Mouse (Mus musculus): Measurements from ENCODE around the gene Slit3. TPM values are rescaled to one million over a fixed set of nuclear protein-coding genes. Genes with fewer than 3 reads are reported as not detected.

Gene Slit3
- polyA plus RNA-seq, 1 experiment from 2014 or later = 4.5 TPM

DNA sequence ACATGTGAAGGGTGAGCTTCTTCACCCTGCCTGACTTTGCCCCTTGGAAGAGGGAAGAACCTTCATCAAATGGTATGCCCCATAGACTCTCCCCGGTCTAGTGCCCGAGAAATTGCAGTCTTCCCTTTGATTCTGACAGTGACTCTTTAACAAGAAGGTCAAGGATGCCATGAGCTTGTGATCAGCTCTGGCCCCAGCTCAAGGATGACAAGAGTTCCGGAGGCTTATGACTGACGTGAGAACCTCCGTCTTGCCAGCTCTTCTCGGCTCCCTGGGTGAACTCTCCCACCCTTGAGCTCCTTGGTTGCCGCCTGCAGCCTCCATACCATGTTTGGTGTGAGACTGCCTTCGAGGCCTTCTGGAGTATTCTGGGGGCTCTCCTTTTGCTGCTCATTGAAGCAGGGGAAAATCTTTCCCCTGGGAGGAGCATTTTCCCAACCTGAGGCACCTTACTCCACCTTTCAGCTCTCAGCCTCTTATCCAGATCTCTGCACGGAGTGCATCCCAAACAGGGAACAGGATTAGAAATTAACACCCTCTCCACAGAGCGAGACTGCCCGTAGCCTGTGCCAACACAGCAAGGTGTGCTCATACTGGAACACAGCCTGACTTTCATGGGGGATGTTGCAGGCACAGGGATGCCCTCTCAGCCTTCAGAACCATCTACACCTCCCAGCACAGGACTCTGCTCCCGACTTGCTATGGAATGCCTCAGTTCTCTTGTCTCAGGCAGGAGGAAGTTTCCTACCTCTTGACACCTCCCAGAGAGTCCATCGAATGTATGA is 224.9 kb downstream of the Slit3 start:
- no peak overlapping the region for H3K4me2 ChIP-seq (ENCODE audit: low read length)
- H3K36me3 ChIP-seq (ENCODE audit: control insufficient read depth, insufficient read depth, low read length) = no peaks in the 10 kb centered on the region
- H3K4me1 ChIP-seq (ENCODE audit: control insufficient read depth, insufficient read depth, low read length) = peaks cover 7% of the 10 kb centered on the region; the same call in 1 of the 2 replicates
- no peak overlapping the region for H3K4me3 ChIP-seq (ENCODE audit: low read depth, low read length)
- peaks cover 8% of the 10 kb centered on the region for H3K27me3 ChIP-seq (ENCODE audit: control insufficient read depth, insufficient read depth, low read depth, low read length)
- no peak for ATAC-seq
- WGBS = 85% methylated on average over 13 of the region's 13 CpGs
- no peaks in the 10 kb centered on the region for H3K9me3 ChIP-seq (replicated peaks; ENCODE audit: control insufficient read depth, low read length, poor library complexity, severe bottlenecking)
- no peak overlapping the region for H3K27ac ChIP-seq (ENCODE audit: low read length)
- H3K9ac ChIP-seq (ENCODE audit: low read depth, low read length) = no peak overlapping the region

DNA sequence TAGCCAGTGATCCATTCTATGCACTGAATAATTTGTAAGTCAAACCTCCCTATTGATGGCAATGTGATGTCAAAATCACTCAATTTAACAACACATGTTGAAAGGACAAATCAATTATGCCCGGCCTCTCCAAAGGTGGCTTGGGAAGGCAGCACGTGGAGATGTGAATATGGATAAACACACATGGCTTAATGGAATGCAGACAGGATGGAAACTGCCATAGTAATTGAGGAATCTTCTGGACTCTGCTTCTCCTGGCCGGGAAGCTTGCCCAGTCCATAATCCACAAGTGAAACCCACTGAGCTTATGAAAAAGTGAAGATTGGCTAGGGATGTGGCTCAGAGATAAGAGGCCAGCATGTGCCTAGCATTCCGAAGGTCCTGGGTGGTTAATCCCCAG is 227.1 kb downstream of the Slit3 start:
- no peak overlapping the region for H3K4me2 ChIP-seq (ENCODE audit: low read length)
- no peak overlapping the region for H3K27ac ChIP-seq (ENCODE audit: low read length)
- peaks cover 7% of the 10 kb centered on the region; the same call in 1 of the 2 replicates for H3K4me1 ChIP-seq (ENCODE audit: control insufficient read depth, insufficient read depth, low read length)
- H3K27me3 ChIP-seq (ENCODE audit: control insufficient read depth, insufficient read depth, low read depth, low read length) = peaks cover 14% of the 10 kb centered on the region
- H3K9me3 ChIP-seq (replicated peaks; ENCODE audit: control insufficient read depth, low read length, poor library complexity, severe bottlenecking) = no peaks in the 10 kb centered on the region
- ATAC-seq = no peak
- no peak overlapping the region for H3K4me3 ChIP-seq (ENCODE audit: low read depth, low read length)
- H3K9ac ChIP-seq (ENCODE audit: low read depth, low read length) = no peak overlapping the region
- H3K36me3 ChIP-seq (ENCODE audit: control insufficient read depth, insufficient read depth, low read length) = no peaks in the 10 kb centered on the region
- WGBS = 23% methylated on average over 4 of the region's 4 CpGs

DNA sequence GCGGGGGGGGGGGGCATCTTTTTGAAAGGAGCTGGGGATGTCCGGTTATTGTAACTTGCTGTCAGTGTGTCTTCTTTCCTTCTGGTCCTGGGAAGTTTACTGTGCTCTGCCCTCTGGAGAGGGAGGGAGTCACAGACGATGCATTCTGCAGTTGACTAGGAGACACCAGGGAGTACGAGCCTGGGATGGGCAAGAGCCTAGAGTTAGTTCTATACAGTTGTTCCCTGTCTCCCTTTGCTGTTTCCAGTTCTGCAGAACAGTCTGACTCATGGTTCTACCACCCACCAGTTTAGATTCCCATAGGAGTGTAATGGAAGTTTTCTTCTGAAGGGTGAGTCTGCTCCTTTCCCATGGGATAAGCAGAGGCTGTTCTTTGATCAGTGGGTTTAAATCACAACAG is 229.9 kb downstream of the Slit3 start:
- H3K9me3 ChIP-seq (replicated peaks; ENCODE audit: control insufficient read depth, low read length, poor library complexity, severe bottlenecking) = no peaks in the 10 kb centered on the region
- H3K27ac ChIP-seq (ENCODE audit: low read length) = no peak overlapping the region
- H3K36me3 ChIP-seq (ENCODE audit: control insufficient read depth, insufficient read depth, low read length) = no peaks in the 10 kb centered on the region
- WGBS = 13% methylated on average over 4 of the region's 4 CpGs
- peaks cover 10% of the 10 kb centered on the region for H3K27me3 ChIP-seq (ENCODE audit: control insufficient read depth, insufficient read depth, low read depth, low read length)
- H3K9ac ChIP-seq (ENCODE audit: low read depth, low read length) = no peak overlapping the region
- no peak overlapping the region for H3K4me3 ChIP-seq (ENCODE audit: low read depth, low read length)
- no peak for ATAC-seq
- H3K4me2 ChIP-seq (ENCODE audit: low read length) = no peak overlapping the region
- peaks cover 7% of the 10 kb centered on the region; the same call in 1 of the 2 replicates for H3K4me1 ChIP-seq (ENCODE audit: control insufficient read depth, insufficient read depth, low read length)

DNA sequence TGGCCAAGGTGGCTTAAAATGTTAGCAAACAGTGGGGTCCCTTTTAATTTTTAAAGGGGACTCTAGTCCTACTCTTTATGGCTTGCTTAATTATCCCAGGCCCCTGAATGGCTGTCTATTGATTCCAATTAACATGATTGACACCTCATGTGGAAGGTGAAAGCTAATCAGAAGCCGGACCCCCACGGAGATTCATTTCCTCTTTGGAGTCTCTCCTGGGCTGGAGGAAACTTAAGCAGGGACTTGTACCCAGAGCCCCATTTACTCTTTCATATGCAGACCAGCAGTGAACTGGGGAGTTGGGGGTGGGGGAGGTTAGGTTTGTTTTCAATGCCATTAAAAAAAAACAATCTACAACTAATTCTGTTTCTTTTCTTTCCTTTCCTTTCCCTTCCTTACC is 230.4 kb downstream of the Slit3 start:
- H3K9ac ChIP-seq (ENCODE audit: low read depth, low read length) = no peak overlapping the region
- no peaks in the 10 kb centered on the region for H3K36me3 ChIP-seq (ENCODE audit: control insufficient read depth, insufficient read depth, low read length)
- peaks cover 8% of the 10 kb centered on the region for H3K27me3 ChIP-seq (ENCODE audit: control insufficient read depth, insufficient read depth, low read depth, low read length)
- no peaks in the 10 kb centered on the region for H3K9me3 ChIP-seq (replicated peaks; ENCODE audit: control insufficient read depth, low read length, poor library complexity, severe bottlenecking)
- no peak overlapping the region for H3K4me3 ChIP-seq (ENCODE audit: low read depth, low read length)
- H3K4me1 ChIP-seq (ENCODE audit: control insufficient read depth, insufficient read depth, low read length) = peaks cover 7% of the 10 kb centered on the region; the same call in 1 of the 2 replicates
- no peak overlapping the region for H3K27ac ChIP-seq (ENCODE audit: low read length)
- 10% methylated on average over 2 of the region's 2 CpGs for WGBS
- no peak for ATAC-seq
- H3K4me2 ChIP-seq (ENCODE audit: low read length) = no peak overlapping the region

DNA sequence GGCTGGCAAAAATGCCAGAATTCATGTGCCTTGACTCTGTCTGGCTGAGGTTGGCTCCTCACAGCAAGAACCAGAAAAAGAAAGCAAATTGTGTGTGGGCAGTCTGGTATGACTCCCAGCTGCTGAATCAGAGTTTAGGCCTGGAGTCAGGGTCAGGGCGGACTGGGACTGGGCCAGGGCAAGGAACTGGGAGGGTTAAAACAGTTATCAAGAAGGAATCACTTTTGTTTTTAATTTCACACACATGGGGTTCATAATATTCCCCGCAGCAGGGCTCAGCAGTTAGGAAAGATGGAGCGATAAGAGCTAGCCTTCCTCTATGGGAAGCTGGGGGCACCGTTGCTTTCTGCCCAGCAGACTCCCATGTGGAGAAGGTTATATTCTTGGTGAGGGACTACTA is 234.8 kb downstream of the Slit3 start:
- WGBS = 84% methylated on average over 4 of the region's 4 CpGs
- Histone ChIP-seq H3K36me3 (ENCODE audit: control insufficient read depth, insufficient read depth, low read length) (no peaks in the 10 kb centered on the region), H3K9me3 (replicated peaks; ENCODE audit: control insufficient read depth, low read length, poor library complexity, severe bottlenecking) (peaks cover 3% of the 10 kb centered on the region; the same call in 1 of the 2 replicates), H3K27me3 (ENCODE audit: control insufficient read depth, insufficient read depth, low read depth, low read length) (peaks cover 20% of the 10 kb centered on the region), H3K4me2 (ENCODE audit: low read length) (no peak overlapping the region), H3K27ac (ENCODE audit: low read length) (no peak overlapping the region), H3K4me3 (ENCODE audit: low read depth, low read length) (no peak overlapping the region), H3K4me1 (ENCODE audit: control insufficient read depth, insufficient read depth, low read length) (no peaks in the 10 kb centered on the region), H3K9ac (ENCODE audit: low read depth, low read length) (no peak overlapping the region)
- ATAC-seq = no peak

DNA sequence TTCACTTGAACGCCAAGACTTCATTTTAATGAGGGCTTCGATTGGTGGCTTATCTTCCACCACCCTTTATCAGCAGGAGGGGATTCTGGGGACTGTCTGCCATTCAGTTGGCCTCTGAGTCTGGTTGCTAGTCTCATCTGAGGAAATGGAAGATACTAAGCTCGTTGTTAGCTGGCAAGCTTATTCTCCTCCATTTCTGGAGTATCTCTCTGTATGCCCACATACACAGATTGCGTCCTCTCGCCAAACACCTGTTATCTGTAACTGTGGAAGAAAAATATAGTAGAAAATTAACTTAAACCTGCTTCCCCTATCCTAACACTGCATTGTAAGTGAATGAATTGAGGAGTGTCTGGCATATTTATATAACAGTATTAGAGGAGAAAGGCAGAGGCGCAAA is 240.0 kb downstream of the Slit3 start:
- 88% methylated on average over 6 of the region's 6 CpGs for WGBS
- peaks cover 3% of the 10 kb centered on the region; the same call in 1 of the 2 replicates for H3K9me3 ChIP-seq (replicated peaks; ENCODE audit: control insufficient read depth, low read length, poor library complexity, severe bottlenecking)
- H3K4me2 ChIP-seq (ENCODE audit: low read length) = no peak overlapping the region
- no peak overlapping the region for H3K27ac ChIP-seq (ENCODE audit: low read length)
- H3K4me3 ChIP-seq (ENCODE audit: low read depth, low read length) = no peak overlapping the region
- H3K36me3 ChIP-seq (ENCODE audit: control insufficient read depth, insufficient read depth, low read length) = no peaks in the 10 kb centered on the region
- no peak for ATAC-seq
- no peak overlapping the region for H3K9ac ChIP-seq (ENCODE audit: low read depth, low read length)
- peaks cover 45% of the 10 kb centered on the region for H3K27me3 ChIP-seq (ENCODE audit: control insufficient read depth, insufficient read depth, low read depth, low read length)
- H3K4me1 ChIP-seq (ENCODE audit: control insufficient read depth, insufficient read depth, low read length) = no peaks in the 10 kb centered on the region

DNA sequence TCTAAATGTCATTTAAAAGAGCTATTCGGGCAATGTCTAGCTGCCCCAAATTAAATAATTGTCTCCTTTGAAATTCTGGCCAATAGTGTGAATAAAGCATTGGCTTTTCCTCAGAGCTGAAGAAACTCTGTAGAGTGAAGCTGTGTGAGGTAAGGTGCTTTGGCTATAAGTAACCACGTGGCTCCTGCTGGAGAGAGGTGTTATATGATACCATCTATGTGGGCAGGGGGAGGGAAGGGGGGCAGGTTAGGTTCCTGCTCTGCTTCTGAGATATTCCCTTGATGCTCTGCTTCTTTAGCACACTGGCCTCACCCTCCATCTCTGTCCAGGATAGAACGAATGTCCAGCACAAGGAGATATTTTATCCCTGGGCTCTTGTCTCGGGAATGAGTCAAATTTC is 242.0 kb downstream of the Slit3 start:
- 58% methylated on average over 4 of the region's 4 CpGs for WGBS
- Histone ChIP-seq H3K36me3 (ENCODE audit: control insufficient read depth, insufficient read depth, low read length) (no peaks in the 10 kb centered on the region), H3K4me3 (ENCODE audit: low read depth, low read length) (no peak overlapping the region), H3K27me3 (ENCODE audit: control insufficient read depth, insufficient read depth, low read depth, low read length) (peaks cover 58% of the 10 kb centered on the region), H3K4me2 (ENCODE audit: low read length) (no peak overlapping the region), H3K9ac (ENCODE audit: low read depth, low read length) (no peak overlapping the region), H3K27ac (ENCODE audit: low read length) (no peak overlapping the region), H3K4me1 (ENCODE audit: control insufficient read depth, insufficient read depth, low read length) (no peaks in the 10 kb centered on the region), H3K9me3 (replicated peaks; ENCODE audit: control insufficient read depth, low read length, poor library complexity, severe bottlenecking) (peaks cover 3% of the 10 kb centered on the region; the same call in 1 of the 2 replicates)
- no peak for ATAC-seq

DNA sequence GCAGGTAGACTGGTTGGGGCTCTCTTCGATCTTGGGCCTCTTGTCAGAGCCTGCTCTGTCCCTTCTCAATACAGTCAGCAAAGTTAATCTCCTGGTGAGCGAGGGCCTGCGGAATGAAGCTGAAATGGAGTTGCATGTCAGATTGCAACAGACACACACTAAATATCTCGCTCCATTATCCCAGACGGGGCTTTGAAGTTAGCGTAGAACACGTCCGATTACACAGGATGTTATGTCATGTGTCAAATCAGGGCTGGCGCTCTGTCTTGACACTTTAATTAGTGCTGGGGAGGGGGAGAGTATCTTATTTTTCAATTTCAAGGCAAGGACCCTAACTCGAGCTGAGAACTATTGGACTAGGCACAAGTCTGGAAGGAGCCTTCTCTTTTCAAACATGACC is 243.4 kb downstream of the Slit3 start:
- H3K27me3 ChIP-seq (ENCODE audit: control insufficient read depth, insufficient read depth, low read depth, low read length) = peaks cover 56% of the 10 kb centered on the region
- H3K4me3 ChIP-seq (ENCODE audit: low read depth, low read length) = no peak overlapping the region
- WGBS = 45% methylated on average over 10 of the region's 10 CpGs
- H3K9ac ChIP-seq (ENCODE audit: low read depth, low read length) = no peak overlapping the region
- H3K9me3 ChIP-seq (replicated peaks; ENCODE audit: control insufficient read depth, low read length, poor library complexity, severe bottlenecking) = peaks cover 2% of the 10 kb centered on the region; the same call in 1 of the 2 replicates
- ATAC-seq = no peak
- H3K36me3 ChIP-seq (ENCODE audit: control insufficient read depth, insufficient read depth, low read length) = no peaks in the 10 kb centered on the region
- no peak overlapping the region for H3K27ac ChIP-seq (ENCODE audit: low read length)
- no peaks in the 10 kb centered on the region for H3K4me1 ChIP-seq (ENCODE audit: control insufficient read depth, insufficient read depth, low read length)
- H3K4me2 ChIP-seq (ENCODE audit: low read length) = no peak overlapping the region

DNA sequence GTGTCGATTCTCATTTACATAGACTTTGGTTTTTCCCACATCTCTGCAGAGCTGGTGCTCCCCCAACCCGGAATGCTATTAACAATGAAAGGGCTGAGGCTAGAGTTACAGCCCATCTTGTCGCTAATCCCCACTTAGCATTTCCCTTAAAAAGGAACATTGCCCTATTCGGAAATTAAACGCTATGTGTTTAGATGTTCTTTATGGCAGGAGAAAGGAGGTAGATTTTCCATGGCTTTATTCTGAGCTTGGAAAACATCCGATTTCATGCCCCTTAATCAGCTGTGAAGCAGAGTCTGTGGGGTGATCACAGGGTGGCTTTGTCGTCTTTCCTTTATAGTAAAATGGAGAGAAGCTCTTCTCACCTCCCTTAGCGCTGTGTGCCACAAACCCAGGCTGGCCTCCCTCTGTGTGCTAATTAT is 244.5 kb downstream of the Slit3 start:
- H3K27ac ChIP-seq (ENCODE audit: low read length) = no peak overlapping the region
- no peak overlapping the region for H3K4me3 ChIP-seq (ENCODE audit: low read depth, low read length)
- H3K36me3 ChIP-seq (ENCODE audit: control insufficient read depth, insufficient read depth, low read length) = no peaks in the 10 kb centered on the region
- ATAC-seq = peak; percentile 52; the same call in 1 of the 2 replicates
- H3K27me3 ChIP-seq (ENCODE audit: control insufficient read depth, insufficient read depth, low read depth, low read length) = peaks cover 51% of the 10 kb centered on the region
- no peaks in the 10 kb centered on the region for H3K9me3 ChIP-seq (replicated peaks; ENCODE audit: control insufficient read depth, low read length, poor library complexity, severe bottlenecking)
- no peak overlapping the region for H3K9ac ChIP-seq (ENCODE audit: low read depth, low read length)
- no peaks in the 10 kb centered on the region for H3K4me1 ChIP-seq (ENCODE audit: control insufficient read depth, insufficient read depth, low read length)
- 2% methylated on average over 8 of the region's 8 CpGs for WGBS
- H3K4me2 ChIP-seq (ENCODE audit: low read length) = no peak overlapping the region; the same call in 1 of the 2 replicates

Measured in midbrain, embryonic 16.5 days (tissue).